Mouse (Mus musculus) thymus, adult 2 months (tissue): ENCODE results near the gene Thap8. TPM values are rescaled to one million over a fixed set of nuclear protein-coding genes. Genes with fewer than 3 reads are reported as not detected.
"Not testable (repeated sequence)": the region's sequence is repeated elsewhere in the genome, so short reads cannot be mapped to it uniquely, and the experiment has no call there.

ENCODE experiments used
- DNase-seq: peaks from one replicate; pipeline ENCODE4 v3.0.0; 2021
- H3K27ac ChIP-seq: fragments of 200-500 bp; 2 replicates; pipeline ENCODE4 v1.5.1; 2012; ENCODE audit warnings: low read length, control low read depth; ENCODE audit not compliant: control insufficient read depth, insufficient read depth
- H3K27me3 ChIP-seq: fragments of 200-500 bp; 2 replicates; pipeline ENCODE4 v1.6.1; 2012; ENCODE audit warnings: mild to moderate bottlenecking, low read length, moderate library complexity, mixed read lengths; ENCODE audit not compliant: control insufficient read depth, insufficient read depth
- H3K36me3 ChIP-seq: fragments of 200-500 bp; 2 replicates; pipeline ENCODE4 v1.6.1; 2012; ENCODE audit warnings: mild to moderate bottlenecking, low read length, moderate library complexity; ENCODE audit not compliant: control insufficient read depth, insufficient read depth
- H3K4me1 ChIP-seq: fragments of 200-500 bp; replicated peaks from 2 replicates; pipeline ENCODE4 v1.6.1; 2012; ENCODE audit warnings: low read length; ENCODE audit not compliant: control insufficient read depth, insufficient read depth
- H3K4me3 ChIP-seq: fragments of 200-500 bp; 2 replicates; pipeline ENCODE4 v1.5.1; 2012; ENCODE audit warnings: mild to moderate bottlenecking, low read length, control low read depth, moderate library complexity; ENCODE audit not compliant: control insufficient read depth, insufficient read depth
- CTCF ChIP-seq: fragments of 200-500 bp; IDR thresholded peaks from 2 replicates; pipeline ENCODE4 v1.5.1; 2012; ENCODE audit warnings: mild to moderate bottlenecking, control low read depth, low read length, moderate library complexity, borderline replicate concordance; ENCODE audit not compliant: control insufficient read depth, poor library complexity, insufficient read depth; ENCODE audit errors: extremely low read depth
- POLR2A ChIP-seq: fragments of 200-500 bp; IDR thresholded peaks from 2 replicates; pipeline ENCODE4 v1.6.1; 2012; ENCODE audit warnings: mild to moderate bottlenecking, low read length, control low read depth, moderate library complexity; ENCODE audit not compliant: control insufficient read depth, poor library complexity, insufficient read depth; ENCODE audit errors: extremely low read depth
- WGBS: fragments of 180-500 bp; shearing (Covaris S2); methylation state at CpG from one replicate; pipeline ENCODE4 v1.1.7; 2018; 5-methylcytosine and 5-hydroxymethylcytosine counted together
- polyA plus RNA-seq: library from polyadenylated mRNA; depleted of rRNA; stranded (reverse); fragments of >200 nt; gene quantifications from 2 replicates; pipeline ENCODE4 v1.2.3, GENCODE M21; 2012

The Thap8 gene
- polyA plus RNA-seq, 1 experiment: 0.26 TPM

DNA sequence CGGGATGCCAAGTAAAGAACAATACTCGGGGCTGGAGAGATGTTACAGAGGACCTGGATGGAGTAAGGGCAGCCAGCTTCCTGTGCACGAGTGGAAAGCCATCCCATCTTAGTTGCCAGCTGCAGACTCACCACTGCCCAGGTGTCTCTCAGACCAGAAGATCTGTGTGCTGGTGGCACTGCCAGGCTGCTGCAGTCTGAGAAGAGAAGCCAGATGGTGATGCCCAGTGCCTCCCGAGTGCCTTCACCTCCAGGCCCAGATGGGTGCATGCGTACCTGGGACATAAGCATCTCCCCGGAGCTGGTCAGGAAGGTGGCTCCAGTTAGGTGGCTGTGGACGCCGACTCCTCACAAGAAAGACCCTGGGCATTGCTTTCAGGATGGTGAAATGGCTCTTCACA, 44.8 kb upstream of the Thap8 start:
- 93% methylated on average over 8 of the region's 8 CpGs for WGBS
- DNase-seq: no peak
- TF ChIP-seq POLR2A: no peak
- no peak for TF ChIP-seq CTCF
- H3K27ac ChIP-seq: no peak overlapping the region
- H3K27me3 ChIP-seq: no peaks in the 10 kb centered on the region
- no peaks in the 10 kb centered on the region for H3K36me3 ChIP-seq
- peaks cover 11% of the 10 kb centered on the region for H3K4me1 ChIP-seq
- H3K4me3 ChIP-seq: no peak overlapping the region

DNA sequence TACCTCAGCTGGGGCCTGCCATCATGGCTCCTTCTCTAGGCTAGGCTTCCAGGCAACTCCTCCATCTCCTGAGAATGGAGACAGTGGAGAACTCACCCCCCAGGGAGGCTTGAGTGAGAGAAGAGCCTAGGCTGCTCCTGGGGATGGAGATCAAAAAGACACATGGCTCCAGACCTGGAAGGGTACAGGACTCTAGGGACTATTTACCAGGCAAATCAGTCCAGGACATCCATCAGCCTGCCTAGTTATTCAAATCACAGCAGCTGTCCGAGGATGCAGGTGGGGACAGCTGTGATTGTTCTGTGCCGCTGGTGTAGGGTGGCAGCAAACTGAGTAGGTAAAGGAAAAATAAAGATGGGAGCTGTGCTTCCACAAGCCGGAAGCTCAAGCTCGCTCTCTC, 44.3 kb upstream of the Thap8 start, which contains the start of gene Ovol3:
Gene Ovol3 (minus strand): TSS at position 101 of the 400 bp plus-strand sequence.
- Histone ChIP-seq H3K4me1 (peaks cover 11% of the 10 kb centered on the region), H3K36me3 (no peaks in the 10 kb centered on the region), H3K4me3 (no peak within 1 kb of the TSS), H3K27ac (no peak within 1 kb of the TSS), H3K27me3 (no peaks in the 10 kb centered on the region)
- 96% methylated on average over 4 of the region's 4 CpGs for WGBS
- no peak for DNase-seq
- no peak for TF ChIP-seq POLR2A
- TF ChIP-seq CTCF: no peak

- not testable (repeated sequence) for H3K4me1 ChIP-seq, H3K4me3 ChIP-seq, H3K36me3 ChIP-seq, DNase-seq, H3K27me3 ChIP-seq, H3K27ac ChIP-seq
- WGBS: 86% methylated on average over 3 of the region's 3 CpGs
These were observed 42.5 kb upstream of the Thap8 start for GRCm38 (mm10) chr7:30237374-30237773.

DNA sequence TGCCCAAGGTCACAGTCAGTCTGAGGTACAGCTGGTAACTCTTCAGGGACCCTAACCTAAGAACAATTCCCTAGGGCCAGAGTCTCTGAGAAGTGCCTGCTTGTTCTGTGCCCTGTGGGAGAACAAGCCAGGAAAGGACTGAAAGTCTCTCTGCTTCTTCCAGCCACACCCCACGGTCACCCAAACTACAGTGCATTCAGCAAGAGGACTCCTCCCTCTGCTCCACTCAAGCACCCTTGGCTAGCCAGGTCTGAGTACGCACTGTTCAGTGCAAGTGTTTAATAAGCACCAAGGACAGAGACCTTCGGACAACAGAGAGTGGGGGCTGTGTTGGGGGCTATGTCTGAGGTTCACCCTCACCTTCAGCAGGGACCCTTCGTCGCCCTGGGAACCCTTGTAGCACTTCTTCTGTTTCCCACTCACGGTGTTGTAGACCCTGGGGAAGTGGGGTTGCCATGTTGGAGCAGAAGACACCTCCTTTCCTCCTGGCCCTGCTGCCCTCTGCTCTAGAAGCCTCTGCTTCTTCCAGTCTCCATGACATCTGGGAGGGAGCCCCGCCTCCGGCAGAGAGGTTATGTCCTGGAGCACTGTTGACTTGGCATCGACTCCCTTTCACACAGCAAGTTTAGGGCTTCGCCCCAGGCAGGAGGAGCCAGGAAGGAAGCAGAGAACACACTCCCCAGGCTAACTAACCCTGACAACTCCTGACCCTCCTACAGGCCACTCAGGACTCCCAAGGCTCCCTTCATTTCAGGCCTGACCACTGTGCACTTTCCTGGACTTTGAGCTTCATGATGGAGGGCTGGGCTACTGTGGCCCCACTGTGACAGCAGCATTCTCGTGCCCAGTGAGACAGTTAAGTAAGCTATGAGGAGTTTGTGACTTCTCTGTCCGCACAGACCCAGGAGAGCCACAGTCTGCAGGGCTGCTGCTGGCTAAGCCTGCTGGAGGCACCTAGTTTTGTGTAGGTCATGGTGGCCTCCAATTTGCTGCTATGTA, 27.6 kb upstream of the Thap8 start:
- Histone ChIP-seq H3K4me3 (no peak overlapping the region), H3K27me3 (no peaks in the 10 kb centered on the region), H3K36me3 (no peaks in the 10 kb centered on the region), H3K4me1 (no peaks in the 10 kb centered on the region), H3K27ac (no peak overlapping the region)
- no peak for TF ChIP-seq CTCF
- TF ChIP-seq POLR2A: no peak
- DNase-seq: no peak
- 95% methylated on average over 12 of the region's 12 CpGs for WGBS

- WGBS: 80% methylated on average over 2 of the region's 2 CpGs
- no peaks in the 10 kb centered on the region for H3K4me1 ChIP-seq
- DNase-seq: no peak
- TF ChIP-seq POLR2A (no peak), CTCF (no peak)
- no peak overlapping the region for H3K4me3 ChIP-seq
- H3K27me3 ChIP-seq: no peaks in the 10 kb centered on the region
- H3K27ac ChIP-seq: no peak overlapping the region
- H3K36me3 ChIP-seq: no peaks in the 10 kb centered on the region; the same call in 1 of the 2 replicates
These were observed 14.9 kb upstream of the Thap8 start for GRCm38 (mm10) chr7:30265041-30265440.

GRCm38 (mm10) chr7:30265531-30265930, 14.4 kb upstream of the Thap8 start:
- Histone ChIP-seq H3K4me3 (no peak overlapping the region), H3K36me3 (no peaks in the 10 kb centered on the region; the same call in 1 of the 2 replicates), H3K27ac (no peak overlapping the region), H3K27me3 (no peaks in the 10 kb centered on the region), H3K4me1 (no peaks in the 10 kb centered on the region)
- TF ChIP-seq CTCF: no peak
- TF ChIP-seq POLR2A: no peak
- 93% methylated on average over 5 of the region's 5 CpGs for WGBS
- no peak for DNase-seq

DNA sequence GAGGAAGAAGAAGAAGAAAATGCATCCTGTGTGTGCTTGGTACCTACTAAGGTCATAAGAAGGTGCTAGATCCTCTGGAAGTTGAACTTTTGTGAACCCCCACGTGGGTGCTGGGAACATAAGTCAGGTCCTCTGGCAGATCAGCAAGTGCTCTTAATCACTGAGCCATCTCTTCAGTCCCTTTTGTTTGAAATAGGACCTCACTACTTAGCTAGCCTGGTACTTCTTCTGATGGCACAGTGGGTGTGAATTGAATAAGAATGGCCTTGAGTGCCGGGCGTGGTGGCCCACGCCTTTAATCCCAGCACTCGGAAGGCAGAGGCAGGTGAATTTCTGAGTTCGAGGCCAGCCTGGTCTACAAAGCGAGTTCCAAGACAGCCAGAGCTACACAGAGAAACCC, 14.0 kb upstream of the Thap8 start:
- DNase-seq: no peak
- TF ChIP-seq CTCF (no peak), POLR2A (no peak)
- WGBS: 97% methylated on average over 7 of the region's 7 CpGs
- H3K4me3 ChIP-seq: no peak overlapping the region
- no peaks in the 10 kb centered on the region; the same call in 1 of the 2 replicates for H3K36me3 ChIP-seq
- H3K27ac ChIP-seq: no peak overlapping the region
- H3K4me1 ChIP-seq: no peaks in the 10 kb centered on the region
- no peaks in the 10 kb centered on the region for H3K27me3 ChIP-seq
